ENCODE assay signal across 34 mouse cellular contexts in the genomic region with DNA sequence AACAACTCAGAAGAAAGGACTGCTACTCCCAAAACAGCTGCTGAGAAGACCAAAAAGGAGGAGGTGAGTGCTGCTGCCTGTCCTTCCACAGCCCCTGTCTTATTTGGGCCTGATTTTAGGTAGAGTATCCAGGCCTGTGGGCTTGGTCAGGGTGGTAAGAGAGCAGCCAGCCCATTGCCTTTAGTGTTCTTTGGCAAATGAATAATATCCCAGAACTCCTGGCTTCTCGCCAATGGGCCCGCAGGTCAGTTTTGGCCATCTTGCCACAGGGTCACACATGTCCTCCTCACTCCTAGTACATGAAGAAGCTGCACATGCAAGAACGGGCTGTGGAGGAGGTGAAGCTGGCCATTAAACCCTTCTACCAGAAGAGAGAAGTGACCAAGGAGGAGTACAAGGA. TPM values are rescaled to one million over a fixed set of nuclear protein-coding genes. Genes with fewer than 3 reads are reported as not detected.
"Had no signal": no experiment of that assay in that cellular context is flagged by ENCODE, and none has a peak within 500 bp of the region (broad histone marks: within the 10 kb centered on the region; RNA-seq: fewer than 3 reads in every experiment).

No protein-coding gene starts in this region.

- H3K27ac ChIP-seq: heart, embryonic 10.5 days; hindbrain, embryonic 10.5 days; hindbrain, embryonic 12.5 days; hindbrain, embryonic 14.5 days; intestine, embryonic 15.5 days; layer of hippocampus, adult 2 months; left cerebral cortex, adult 2 months; limb, embryonic 10.5 days; limb, embryonic 12.5 days; liver, embryonic 13.5 days; liver, embryonic 15.5 days had no signal

- H3K9ac ChIP-seq: heart, embryonic 12.5 days; hindbrain, embryonic 12.5 days; hindbrain, embryonic 14.5 days; intestine, embryonic 15.5 days; limb, embryonic 12.5 days; liver, embryonic 13.5 days; liver, embryonic 15.5 days; liver, postnatal 0 days had no signal

- H3K4me3 ChIP-seq: heart, embryonic 10.5 days; heart, embryonic 12.5 days; hindbrain, embryonic 10.5 days; hindbrain, embryonic 12.5 days; intestine, embryonic 15.5 days; layer of hippocampus, adult 2 months; left cerebral cortex, adult 2 months; limb, embryonic 10.5 days; limb, embryonic 12.5 days; liver, embryonic 13.5 days; liver, embryonic 15.5 days had no signal

- H3K27me3 ChIP-seq: heart, embryonic 12.5 days; hindbrain, embryonic 12.5 days; intestine, embryonic 15.5 days; liver, embryonic 13.5 days; liver, embryonic 15.5 days had no signal

- ATAC-seq: hindbrain, embryonic 16.5 days; inflammation-experienced regulatory T-cells, adult 6 months; intestine, embryonic 15.5 days; intestine, postnatal 0 days; liver, postnatal 0 days had no signal

- DNase-seq: gastrocnemius, postnatal 10 days; gastrocnemius, postnatal 25 days; heart, postnatal 10 days; heart, postnatal 4 days; kidney, adult 18-20 months; kidney, postnatal 10 days; kidney, postnatal 25 days; kidney, postnatal 4 days; liver; liver, embryonic 13.5 days; liver, postnatal 0 days; lung, adult 2 months had no signal

RNA-seq across cellular contexts. Expression of a gene that starts 15.1 kb away (rescaled TPM):
- total RNA-seq: granulocyte monocyte progenitor cell, adult 5-6 weeks; heart, adult 8-10 months; heart, postnatal 10 days; heart, postnatal 25 days; heart, postnatal 4 days; layer of hippocampus, adult 2 months; layer of hippocampus, postnatal 10 days; layer of hippocampus, postnatal 25 days; left cerebral cortex, adult 2 months; left cerebral cortex, postnatal 14 days; left cerebral cortex, postnatal 36 days had no signal
- polyA plus RNA-seq: heart, embryonic 10.5 days; heart, embryonic 12.5 days; heart, embryonic 14.5 days; hindbrain, embryonic 10.5 days; hindbrain, embryonic 12.5 days; hindbrain, embryonic 14.5 days; hindbrain, embryonic 16.5 days; inflammation-experienced regulatory T-cells, adult 6 months; limb, embryonic 10.5 days; limb, embryonic 12.5 days had no signal

RNA-seq across cellular contexts. Expression of a gene that starts 17.5 kb away (rescaled TPM):
- total RNA-seq: granulocyte monocyte progenitor cell, adult 5-6 weeks; heart, adult 8-10 months; heart, postnatal 25 days; heart, postnatal 4 days; layer of hippocampus, adult 2 months; layer of hippocampus, postnatal 25 days; left cerebral cortex, adult 2 months; left cerebral cortex, postnatal 14 days; left cerebral cortex, postnatal 36 days had no signal
- polyA plus RNA-seq: inflammation-experienced regulatory T-cells, adult 6 months; liver, postnatal 0 days; lung, adult 2 months had no signal

RNA-seq across cellular contexts. Expression of a gene that starts 30.3 kb away (rescaled TPM):
- total RNA-seq: granulocyte monocyte progenitor cell, adult 5-6 weeks; heart, adult 8-10 months; heart, postnatal 10 days; heart, postnatal 25 days; heart, postnatal 4 days had no signal
- polyA plus RNA-seq: heart, embryonic 14.5 days; inflammation-experienced regulatory T-cells, adult 6 months; liver, embryonic 13.5 days; liver, embryonic 15.5 days; liver, postnatal 0 days; lung, adult 2 months had no signal
